Mouse (Mus musculus) 3134 (cell line): ENCODE results near the gene Pik3ip1.

Experiments
- DNase-seq: peaks from one replicate; pipeline ENCODE4 v3.0.0-alpha.2; 2011; ENCODE audit warnings: low spot score; ENCODE audit not compliant: insufficient read length; ENCODE audit errors: extremely low read depth

The Pik3ip1 gene

DNA sequence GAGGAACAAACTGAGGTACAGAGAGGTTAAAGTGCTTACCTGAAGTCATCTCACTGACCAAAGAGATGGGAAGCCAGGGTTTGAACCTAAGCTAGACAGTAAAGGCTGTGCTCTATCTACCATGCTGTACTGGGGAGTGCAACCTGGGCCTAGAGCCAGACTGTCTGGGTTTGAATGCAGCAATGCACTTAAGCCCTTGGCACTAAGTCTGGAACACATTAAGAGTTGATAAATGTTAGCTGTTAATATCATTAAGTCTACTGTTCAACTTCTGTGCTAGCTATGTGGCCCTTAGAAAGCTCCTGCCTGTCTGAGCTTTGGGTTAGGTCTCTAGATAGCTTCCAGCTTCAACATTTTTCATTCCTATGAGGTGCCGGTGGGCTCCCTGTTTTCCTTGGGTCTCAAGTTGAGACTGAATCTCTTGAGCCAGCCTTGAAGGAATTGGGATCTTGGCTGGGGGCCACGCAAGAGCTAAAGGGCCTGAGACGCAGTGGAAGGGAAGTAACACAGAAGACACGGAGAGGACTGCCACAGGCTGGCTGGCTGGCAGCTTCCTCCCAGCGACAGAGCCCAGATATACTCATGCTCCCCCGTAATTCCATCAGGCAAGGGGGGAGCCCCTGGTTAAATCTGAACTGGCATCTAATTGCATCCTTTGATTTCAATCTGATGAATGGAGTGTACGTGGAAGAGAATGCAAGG, 43.5 kb downstream of the Pik3ip1 start:
- peak; percentile 51 for DNase-seq

DNA sequence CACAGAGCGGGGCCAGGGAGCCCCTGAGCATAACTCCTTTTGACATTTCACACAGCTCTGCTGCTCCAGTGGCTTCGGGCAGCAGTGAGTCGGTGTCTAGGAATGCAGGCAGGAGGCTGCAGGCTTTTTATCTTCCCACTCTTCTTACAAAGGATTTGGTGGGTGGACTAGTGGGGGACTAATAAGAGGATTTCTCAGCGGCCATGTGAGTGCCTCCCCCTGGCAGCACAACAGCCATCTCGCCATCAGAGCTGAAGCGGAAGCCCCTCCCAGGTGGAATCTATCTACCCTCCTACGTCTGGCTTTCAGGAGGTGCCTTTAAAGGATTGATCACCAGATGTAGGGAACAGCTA, 44.1 kb downstream of the Pik3ip1 start:
- DNase-seq: peak; percentile 60

DNA sequence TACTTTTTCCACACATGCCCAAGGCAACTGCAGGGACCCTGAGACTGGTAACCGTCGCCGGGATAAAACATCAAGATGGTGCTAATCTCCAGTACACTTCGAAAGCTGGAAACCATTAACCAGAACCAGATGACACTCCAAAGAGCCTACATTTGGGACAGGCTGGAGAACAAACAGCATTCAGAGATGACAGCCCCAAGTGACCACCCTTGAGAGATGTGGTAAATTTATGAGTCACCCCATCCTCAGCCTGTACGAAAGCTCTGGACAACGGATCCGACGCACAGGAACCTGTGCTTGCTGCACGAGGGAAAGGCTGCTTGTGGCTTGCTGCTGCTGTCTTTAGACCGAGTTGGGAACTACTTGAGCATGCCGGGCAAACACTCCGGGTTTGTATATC, 44.5 kb downstream of the Pik3ip1 start:
- peak; percentile 40 for DNase-seq

DNA sequence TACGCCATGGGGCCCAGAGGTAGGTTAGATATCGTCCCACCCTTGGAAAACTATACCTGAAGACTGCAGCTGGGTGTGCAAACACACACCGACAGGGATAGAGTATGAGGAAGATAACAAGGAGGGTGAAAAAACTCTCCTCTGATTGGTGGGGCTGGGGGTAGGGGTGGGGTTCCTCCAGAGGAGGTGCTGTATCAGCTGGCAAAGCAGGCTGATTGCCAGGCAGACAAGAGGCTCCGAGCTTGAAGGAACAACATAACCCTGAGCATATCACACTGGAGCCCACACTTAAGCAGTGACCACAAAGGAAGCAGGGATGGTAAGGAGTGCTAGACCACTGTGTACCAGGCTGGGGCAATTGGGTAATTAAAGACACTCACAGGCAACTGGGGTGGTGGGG, 49.2 kb downstream of the Pik3ip1 start:
- DNase-seq: no peak

DNA sequence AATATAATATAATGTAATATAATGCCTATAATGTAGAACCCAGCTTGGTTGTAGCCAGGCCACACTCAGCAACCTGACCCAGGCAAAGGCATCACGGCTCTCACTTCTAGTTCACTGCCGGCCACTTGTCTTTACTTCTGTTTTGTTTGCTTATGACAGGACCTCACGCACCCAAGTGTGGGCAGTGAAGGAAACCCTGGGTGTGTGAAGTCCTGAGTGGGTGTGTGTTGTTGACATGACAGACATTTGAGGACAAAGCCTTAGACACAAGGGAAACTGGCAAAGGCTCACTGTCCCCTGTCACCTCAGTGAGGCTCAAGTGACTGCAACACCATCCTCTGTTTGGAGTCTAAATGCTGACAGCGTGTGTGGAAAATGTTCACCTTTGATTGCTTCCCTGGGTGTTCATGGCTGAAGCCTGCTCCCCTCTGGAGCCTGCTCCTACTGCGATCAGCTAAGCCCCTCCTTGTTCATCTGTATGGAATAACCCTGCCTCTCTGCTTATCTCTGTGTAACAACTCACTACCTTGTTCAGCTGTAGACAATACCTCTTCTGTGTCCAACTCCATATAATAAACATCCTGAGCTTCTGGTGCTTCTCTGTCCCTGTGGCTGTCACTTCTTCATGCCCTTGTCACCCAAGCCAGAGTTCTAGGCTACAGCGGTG, 51.1 kb downstream of the Pik3ip1 start:
- DNase-seq: no peak

DNA sequence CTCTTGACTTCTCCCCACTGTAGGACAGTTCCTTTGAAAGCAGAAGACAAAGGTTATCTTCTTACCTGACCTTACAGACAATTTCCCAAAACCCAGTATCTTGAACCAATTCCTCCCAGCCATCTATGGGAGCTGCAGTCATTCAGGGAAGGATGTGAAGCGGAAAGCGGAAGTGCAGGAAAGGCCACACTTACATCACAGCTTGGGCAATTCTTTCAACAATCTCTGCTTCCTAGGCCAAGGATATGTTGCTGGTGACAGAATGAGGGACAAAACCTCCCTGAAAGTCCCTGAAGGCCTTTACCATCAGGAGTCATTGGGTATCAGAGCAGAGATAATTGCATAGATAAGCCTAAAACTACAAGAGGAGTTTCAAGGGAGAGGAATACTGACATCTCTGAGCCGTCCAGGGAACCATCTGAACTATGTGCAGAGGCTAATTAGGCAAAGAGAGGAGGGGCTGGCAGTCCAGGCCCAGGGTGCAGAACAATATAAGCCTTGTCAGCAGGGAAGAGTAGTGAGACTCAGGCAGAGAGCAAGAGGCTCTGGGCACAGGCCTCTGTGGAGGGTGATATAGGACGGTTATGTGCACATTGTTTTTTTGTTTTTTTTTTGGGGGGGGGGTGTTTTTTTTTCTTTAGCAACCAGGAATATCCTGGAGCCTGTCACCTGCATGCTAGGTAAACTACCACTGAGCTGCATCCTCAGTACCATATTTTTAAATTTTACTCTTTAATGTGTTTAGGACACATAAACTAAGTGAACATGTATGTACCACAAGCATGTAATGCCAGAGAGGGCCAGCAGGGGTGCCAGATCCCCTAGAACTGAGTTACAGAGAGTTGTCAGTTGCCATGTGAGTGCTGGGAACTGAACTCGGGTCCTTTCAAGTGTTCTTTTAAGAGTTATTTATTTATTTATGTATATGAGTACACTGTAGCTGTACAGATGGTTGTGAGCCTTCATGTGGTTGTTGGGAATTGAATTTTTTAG, 52.7 kb downstream of the Pik3ip1 start:
- DNase-seq: no peak

DNA sequence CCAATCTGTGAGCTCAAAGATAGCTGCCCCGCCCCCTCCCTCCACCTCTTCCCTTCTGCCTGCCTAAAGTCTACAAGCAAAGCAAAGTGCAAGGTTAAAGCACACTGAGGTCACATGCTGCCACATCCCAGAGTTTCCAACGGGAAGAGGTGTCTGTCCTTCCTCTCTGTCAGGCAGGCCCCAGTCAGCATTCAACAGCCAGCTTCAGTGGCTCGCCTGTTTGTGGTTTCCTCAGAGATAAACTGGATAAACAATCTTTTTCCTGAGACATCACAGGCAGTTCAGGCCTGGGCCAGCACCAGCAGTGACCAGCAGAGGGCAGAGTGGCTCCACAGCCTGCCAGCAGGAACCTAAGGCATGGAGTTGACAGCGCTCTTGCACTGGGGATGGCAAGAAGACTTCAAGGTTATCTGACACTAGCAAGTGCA, 56.8 kb downstream of the Pik3ip1 start:
- peak; percentile 64 for DNase-seq

DNA sequence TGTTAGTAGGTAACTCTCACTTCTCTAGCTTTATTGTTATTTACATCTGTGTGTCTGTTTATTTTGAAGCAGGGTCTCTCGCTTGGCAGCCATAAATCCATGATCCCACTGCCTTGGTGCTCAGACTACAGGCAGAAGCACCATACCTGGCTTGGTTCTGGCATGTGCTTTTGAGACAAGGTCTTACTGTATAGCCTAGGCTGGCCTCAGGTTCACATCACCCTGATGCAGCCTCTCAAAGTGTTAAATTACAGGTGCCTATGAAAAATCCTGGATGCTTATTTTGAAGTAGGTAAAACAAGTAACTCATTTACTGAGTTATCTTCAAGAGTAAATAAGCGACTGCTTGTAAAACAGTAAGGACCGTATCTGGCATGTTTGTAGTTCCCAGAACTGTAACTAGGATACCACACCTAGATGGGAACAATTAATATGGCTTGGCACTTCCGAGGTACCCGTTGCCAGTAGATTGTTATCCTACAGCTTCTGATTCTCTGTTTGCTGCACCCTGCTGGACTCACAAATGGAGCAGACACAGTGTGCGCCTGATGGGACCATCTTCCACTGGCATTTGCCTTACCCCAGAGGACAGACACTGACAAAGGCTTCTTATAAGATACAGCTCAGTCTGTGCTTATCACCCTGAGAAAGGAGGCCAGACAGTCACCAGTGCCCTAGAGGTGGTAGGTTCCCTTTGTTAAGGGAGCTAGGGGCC, 57.4 kb downstream of the Pik3ip1 start:
- no peak for DNase-seq

DNA sequence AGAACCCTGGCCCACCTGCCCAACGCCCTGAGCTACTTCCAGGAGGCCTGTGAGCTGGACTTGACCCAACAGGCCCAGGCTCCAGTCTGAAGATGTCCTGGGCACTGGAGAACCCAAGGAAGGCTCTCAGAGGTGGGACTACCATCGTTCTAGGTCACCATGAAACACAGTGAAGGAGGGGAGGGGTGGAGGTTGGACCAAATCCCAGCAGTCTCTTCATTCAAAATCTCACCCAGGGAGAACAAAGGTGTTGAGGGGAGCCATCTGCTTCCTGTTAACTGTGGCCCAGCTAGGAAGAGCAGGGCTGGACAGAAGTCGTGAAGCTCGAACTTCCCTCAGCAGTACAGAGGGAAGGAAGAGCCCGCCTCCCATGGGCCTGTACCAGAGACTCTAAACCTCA, 59.8 kb downstream of the Pik3ip1 start:
- DNase-seq: no peak

DNA sequence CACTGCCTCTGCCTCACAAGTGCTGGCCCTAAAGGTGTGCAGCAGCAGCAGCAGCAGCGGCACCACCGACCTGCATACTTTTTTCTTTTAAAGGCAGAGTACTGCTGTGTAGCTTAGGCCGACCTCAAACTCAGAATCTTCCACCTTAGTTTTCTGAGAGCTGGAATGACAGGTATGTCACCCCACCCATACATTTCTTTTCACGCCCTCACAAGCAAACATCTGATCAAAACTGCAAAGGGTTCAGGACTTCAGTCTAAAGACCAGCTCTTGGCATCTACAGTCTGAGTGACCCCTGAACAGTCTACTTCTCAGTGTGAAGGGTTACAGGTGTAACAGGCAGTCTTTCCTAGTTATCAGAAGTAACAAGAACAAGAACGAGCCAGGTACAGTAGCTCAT, 60.6 kb downstream of the Pik3ip1 start:
- no peak for DNase-seq

DNA sequence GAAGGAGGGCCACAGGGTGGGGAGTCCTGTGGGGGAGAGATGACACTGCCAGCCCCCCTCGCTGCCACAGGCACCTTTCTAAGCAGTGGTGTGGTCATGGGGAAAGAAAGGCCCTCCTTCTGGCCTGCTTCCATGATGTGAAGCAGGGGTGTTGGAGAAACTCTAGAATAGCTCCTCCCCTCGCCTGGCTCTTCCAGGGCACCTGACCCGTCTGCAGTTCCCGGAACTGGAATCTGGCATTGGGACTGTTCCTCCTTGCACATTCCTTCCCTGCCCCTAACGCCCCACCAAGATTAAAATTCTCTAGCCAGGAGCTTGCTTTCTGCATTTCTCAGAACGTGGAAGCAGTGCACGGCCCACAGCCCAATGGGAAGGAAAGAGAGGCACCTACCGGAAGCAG, 62.3 kb downstream of the Pik3ip1 start:
- DNase-seq: no peak
